Mouse (Mus musculus): Measurements from ENCODE around the gene Abhd15.
"Not testable (repeated sequence)": the region's sequence is repeated elsewhere in the genome, so short reads cannot be mapped to it uniquely, and the experiment has no call there.

The Abhd15 gene

GRCm38 (mm10) chr11:77512891-77513810 lies 1.8 kb upstream of the Abhd15 start:
- DNase-seq (ENCODE audit: low read depth, low spot score): peak; percentile 80

DNA sequence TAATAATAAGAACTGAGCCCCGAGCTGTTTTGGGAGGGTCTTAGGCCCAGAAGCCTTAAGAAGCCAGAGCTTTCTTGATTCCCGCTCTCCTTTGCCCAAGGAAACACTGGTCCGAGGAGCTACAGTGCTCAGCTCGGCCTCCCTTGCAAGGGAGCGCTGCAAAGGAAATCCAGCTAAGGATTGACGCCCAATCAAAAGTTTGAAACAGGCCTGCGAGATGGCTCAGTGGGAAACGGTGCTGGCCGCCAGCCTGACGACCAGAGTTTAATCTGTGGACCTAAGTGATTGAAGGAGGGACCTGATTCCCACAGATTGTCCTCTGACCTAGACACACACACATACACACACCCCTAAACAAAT lies 1.1 kb upstream of the Abhd15 start:
- DNase-seq (ENCODE audit: low read depth, low spot score): peak; percentile 71

GRCm38 (mm10) chr11:77514281-77514831 lies 565 bp upstream of the Abhd15 start:
- DNase-seq (ENCODE audit: low read depth, low spot score): no peak

- DNase-seq (ENCODE audit: low read depth, low spot score): no peak
Measured at GRCm38 (mm10) chr11:77515637-77516552, 974 bp downstream of the Abhd15 start, which contains the start of gene Trp53i13. Gene Trp53i13 (minus strand): TSS chr11:77515980.

GRCm38 (mm10) chr11:77516553-77517425 lies 1.9 kb downstream of the Abhd15 start:
- no peak for DNase-seq (ENCODE audit: low read depth, low spot score)

DNA sequence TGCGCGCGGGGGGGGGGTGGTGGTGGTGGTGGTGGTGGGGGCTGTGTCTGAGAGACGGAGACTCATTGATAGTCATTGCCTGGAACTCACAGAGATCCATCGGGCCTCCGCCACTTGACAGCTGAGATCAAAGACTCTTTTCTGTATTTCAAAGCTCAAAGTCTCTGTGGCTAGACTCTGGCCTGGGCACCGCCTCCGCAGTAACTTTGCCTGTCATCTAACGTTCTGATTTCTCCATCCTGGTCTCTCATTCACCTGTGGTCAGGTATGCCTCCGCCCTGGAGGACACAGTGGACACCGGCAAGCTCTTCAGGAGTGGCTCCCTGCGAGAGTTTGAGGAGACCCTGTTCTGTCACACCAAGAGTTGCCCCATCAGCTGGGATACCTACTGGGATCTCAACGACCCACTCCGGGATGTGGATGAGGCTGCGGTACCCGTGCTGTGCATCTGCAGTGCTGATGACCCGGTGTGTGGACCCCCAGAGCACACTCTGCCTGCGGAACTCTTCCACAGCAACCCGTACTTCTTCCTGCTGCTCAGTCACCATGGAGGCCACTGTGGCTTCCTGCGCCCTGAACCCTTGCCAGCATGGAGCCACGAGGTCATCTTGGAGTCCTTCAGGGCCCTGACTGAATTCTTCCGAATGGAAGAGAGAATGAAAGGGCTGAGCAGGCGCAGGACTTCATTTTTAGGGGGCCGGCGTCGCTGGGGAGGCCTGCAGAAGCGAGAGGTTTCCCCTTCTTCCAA lies 3.3 kb downstream of the Abhd15 start:
- no peak for DNase-seq (ENCODE audit: low read depth, low spot score)

GRCm38 (mm10) chr11:77519043-77519442 lies 4.1 kb downstream of the Abhd15 start, which contains the start of gene Gm10392:
Gene Gm10392 (minus strand): TSS chr11:77519198.
- no peak for DNase-seq (ENCODE audit: low read depth, low spot score)

- DNase-seq (ENCODE audit: low read depth, low spot score): no peak
Measured at GRCm38 (mm10) chr11:77520601-77521529, 5.9 kb downstream of the Abhd15 start.

DNA sequence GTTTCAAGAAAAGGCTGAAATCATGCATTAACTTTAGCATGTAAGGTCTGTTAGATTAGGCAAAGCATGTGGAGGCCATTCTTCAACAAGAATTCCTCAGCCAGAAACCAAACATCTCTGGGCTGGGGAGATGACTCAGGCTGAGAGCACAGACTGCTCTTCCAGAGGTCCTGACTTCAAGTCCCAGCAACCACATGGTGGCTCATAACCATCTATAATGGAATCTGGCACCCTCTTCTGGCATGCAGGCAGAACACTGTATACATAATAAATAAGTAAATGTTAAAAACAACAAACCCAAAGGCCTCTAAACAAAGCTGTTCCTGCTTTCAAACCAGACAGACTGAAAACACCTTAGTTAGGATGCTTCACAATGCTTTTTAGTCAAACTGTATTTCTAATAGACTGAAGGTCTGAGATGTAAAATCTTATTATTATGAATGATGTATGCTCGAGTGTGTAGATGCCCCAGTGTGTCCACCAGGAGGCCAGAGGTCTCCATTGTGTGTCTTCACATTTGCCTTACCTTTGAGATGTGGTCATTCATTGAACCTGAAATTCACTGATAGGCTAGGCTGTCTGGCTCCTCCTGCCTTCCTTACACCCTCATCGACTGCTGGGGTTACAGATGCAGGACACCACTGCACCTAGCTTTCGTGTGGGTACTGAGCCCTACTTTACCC lies 11.0 kb downstream of the Abhd15 start:
- peak; percentile 64 for DNase-seq (ENCODE audit: low read depth, low spot score)

DNA sequence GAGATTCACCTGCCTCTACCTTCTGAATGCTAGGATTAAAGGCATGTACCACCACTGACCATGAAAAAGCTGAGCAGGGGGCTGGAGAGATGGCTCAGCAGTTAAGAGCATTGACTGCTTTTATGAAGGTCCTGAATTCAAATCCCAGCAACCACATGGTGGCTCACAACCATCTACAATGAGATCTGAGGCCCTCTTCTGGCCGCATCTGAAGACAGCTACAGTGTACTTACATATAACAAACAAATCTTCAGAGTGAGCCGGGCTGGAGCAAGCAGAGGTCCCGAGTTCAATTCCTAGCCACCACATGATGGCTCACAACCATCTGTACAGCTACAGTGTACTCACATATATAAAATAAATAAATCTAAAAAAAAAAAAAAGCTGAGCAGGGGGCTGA lies 13.5 kb downstream of the Abhd15 start:
- DNase-seq (ENCODE audit: low read depth, low spot score): not testable (repeated sequence)

DNA sequence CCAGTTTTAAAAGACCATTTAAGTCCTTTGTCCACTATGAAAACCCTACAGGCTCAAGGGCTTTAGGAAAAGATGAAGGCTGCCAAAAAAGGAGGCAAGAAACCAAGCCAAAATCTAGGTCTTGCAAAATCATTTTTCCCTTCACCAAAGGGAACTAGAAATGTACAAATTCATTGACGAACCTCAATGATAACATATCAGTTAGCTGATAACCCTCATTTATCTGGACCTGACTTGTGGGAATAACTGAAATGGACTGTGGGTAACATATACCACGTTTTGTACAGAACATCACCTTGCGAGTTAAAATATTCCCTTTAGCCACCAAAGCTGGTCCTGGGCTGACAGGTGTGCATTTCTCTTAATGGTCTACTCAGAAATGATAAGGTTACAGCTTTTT lies 14.7 kb downstream of the Abhd15 start:
- no peak for DNase-seq (ENCODE audit: low read depth, low spot score)

GRCm38 (mm10) chr11:77530862-77531261 lies 15.9 kb downstream of the Abhd15 start:
- DNase-seq (ENCODE audit: low read depth, low spot score): no peak

GRCm38 (mm10) chr11:77532202-77532846 lies 17.4 kb downstream of the Abhd15 start:
- DNase-seq (ENCODE audit: low read depth, low spot score): no peak

- no peak for DNase-seq (ENCODE audit: low read depth, low spot score)
Measured at GRCm38 (mm10) chr11:77545261-77545660, 30.3 kb downstream of the Abhd15 start.

- DNase-seq (ENCODE audit: low read depth, low spot score): no peak
Measured at GRCm38 (mm10) chr11:77585201-77585600, 70.3 kb downstream of the Abhd15 start.
